Mouse (Mus musculus): ENCODE measurements around the gene Tnpo2.

The Tnpo2 gene

GRCm38 (mm10) chr8:85100076-85100665 lies 63.5 kb downstream of the Tnpo2 start:
- DNase-seq (ENCODE audit: low spot score in 2 of 2), result no peak
